Mouse (Mus musculus) left cerebral cortex, adult 2 months (tissue): ENCODE results near the gene Wfdc3. TPM values are rescaled to one million over a fixed set of nuclear protein-coding genes. Genes with fewer than 3 reads are reported as not detected.

Source experiments
- DNase-seq, 2 experiments: peaks; one replicate each; pipeline ENCODE4 v3.0.0; 2021 to 2022; ENCODE audit warnings: low spot score in 2 of 2, mixed read lengths in 1 of 2; ENCODE audit errors: extremely low spot score in 1 of 2
- H3K27ac ChIP-seq: fragments of 200-600 bp; 2 replicates; pipeline ENCODE4 v1.8.1; 2022
- H3K4me3 ChIP-seq: fragments of 200-600 bp; 2 replicates; pipeline ENCODE4 v1.8.1; 2022
- CTCF ChIP-seq: fragments of 200-600 bp; IDR thresholded peaks from 2 replicates; pipeline ENCODE4 v1.8.1; 2022; ENCODE audit warnings: antibody characterized with exemption, mild to moderate bottlenecking, moderate library complexity
- intact Hi-C: fragments of 180-260 bp; cut with DNase I; formaldehyde crosslinking; loops from one replicate; pipeline ENCODE4 v1.15.1; 2025
- total RNA-seq, 2 experiments: library from RNA; stranded (reverse); gene quantifications; 2 replicates each; pipeline ENCODE4 v1.2.3; 2021

The Wfdc3 gene
- total RNA-seq, 2 experiments from 2014 or later: 1.4 to 1.6 TPM

DNA sequence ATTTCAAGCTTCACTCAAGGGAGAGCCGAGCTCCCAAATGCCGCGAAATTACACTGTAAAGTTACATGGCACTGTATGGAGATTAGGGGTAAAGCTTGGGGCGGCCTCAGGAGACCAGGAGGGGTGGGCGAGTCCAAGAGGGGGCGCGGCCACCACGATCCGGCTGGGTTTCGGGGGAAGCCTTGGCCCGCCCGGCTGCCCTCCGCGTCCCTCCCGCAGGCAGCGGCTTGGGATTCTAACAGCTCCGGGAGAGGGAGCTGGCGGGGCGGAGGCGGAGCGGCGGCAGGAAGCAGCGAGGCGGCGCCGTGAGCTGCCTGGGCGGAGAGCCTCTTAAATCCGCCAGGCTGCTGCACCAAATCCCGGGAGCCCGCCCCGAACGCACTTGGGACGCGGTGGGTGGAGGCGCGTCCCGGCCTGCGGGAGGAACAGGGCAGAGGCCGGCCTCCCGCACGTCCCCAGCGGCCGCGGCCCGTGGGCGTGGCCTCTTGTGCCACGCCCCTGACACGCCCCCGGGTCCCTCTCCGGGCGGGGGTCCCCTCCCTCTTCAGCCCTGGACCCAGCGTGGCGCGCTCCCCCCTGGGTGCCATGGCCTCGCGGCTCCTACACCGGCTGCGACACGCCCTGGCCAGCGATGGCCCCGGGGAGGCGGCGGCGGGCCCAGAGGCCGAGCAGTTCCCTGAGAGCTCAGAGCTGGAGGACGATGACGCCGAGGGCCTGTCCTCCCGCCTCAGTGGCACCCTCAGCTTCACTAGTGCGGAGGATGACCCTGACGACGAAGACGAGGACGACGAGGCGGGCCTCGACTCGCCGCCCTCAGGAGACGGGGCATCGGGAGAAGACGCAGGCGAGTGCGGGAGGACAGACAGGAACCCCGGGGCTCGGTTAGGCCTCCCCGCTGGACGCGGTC is 40.0 kb upstream of the Wfdc3 start, which contains the start of gene Snx21:
TSS of gene Snx21 (plus strand) at position 343 of the 907 bp plus-strand sequence.
- H3K27ac ChIP-seq: peak within 1 kb of the TSS; percentile 96
- intact Hi-C loops: loop anchor here (5.0 kb wide), 1 partner anchor 108 kb away; no protein-coding TSS in a partner anchor
- H3K4me3 ChIP-seq: peak within 1 kb of the TSS; percentile 89
- TF ChIP-seq CTCF: peak; percentile 48
- DNase-seq: peak; percentile 87

DNA sequence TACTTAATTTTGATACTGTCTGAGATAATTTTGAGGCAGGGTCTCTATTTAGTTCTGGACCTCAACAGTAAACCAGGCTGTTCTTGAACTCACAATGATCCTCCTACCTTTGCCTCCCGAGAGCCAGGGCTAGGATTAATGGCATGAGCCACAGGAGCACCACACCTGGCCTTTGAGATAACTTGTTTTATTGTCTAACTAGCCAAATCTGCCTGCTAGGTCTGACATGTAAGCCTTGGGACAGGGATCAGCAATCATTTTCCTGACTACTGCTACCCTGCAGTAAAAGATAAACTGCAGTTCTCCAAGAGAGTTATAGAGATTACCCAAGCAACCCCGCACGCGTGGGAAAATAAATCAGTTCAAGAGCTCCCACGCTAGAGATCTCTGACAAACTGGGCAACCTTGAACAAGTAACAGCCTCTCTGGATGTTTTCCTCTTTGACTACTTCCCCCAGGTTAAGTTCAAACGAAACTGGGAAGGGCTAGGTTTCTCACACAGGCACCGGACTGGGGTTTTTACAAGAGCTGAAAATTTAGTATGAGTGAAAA is 39.2 kb upstream of the Wfdc3 start:
- peak overlapping the region; percentile 89 for H3K4me3 ChIP-seq
- no peak for TF ChIP-seq CTCF
- intact Hi-C loops: loop anchor here (5.0 kb wide), 1 partner anchor 108 kb away; no protein-coding TSS in a partner anchor
- peak overlapping the region; percentile 96 for H3K27ac ChIP-seq
- no peak for DNase-seq

DNA sequence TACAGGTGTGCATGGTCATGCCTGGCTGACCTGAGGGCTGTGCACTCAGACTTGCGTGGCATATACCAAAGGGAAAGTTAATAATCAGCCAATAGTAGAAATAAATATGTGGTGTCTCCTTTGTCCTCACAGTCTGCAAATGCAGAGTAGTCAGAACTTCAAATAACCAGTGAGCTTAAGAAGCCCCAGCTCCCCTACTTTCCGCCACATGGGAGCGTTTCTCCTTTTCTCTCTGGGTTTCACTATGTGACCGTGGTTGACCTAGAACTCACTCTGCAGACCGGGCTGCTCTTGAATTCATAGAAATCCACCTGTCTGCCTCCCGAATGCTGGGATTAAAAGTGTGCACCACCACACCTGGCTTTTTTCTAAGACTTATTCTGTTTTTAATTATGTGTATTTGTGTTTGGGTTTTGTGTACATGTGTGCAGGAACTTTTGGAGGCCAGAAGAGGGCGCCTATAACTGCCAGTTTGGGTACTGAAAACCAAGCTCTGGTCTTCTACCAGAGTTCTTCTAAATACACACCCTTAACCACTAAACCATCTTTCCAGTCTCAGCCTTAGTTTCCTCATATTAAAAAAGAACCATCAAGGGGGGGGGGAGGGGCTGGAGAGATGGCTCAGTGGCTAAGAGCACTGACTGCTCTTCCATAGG is 38.3 kb upstream of the Wfdc3 start:
- H3K27ac ChIP-seq: no peak overlapping the region
- intact Hi-C loops: no loop called here
- DNase-seq: no peak
- TF ChIP-seq CTCF: peak; percentile 39
- no peak overlapping the region for H3K4me3 ChIP-seq

DNA sequence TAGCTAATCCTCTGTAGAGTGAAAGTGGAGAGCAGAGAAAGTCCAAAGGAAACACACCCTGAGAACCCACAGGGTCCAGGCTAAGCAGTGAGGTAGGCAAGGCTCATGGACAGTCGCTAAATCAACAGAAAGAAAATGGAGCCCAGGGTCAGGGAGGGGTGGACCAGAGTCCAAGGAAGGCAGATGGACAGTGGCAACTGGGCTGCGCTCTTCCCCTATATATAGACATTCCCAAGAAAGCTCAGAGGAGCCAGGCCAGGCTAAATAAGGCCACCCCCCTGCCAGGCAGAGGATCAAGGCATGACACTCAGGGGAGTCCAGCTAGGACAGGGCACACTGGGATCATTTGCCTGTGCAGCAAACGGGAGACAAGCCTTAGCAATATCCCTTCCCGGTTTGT is 36.1 kb upstream of the Wfdc3 start:
- H3K27ac ChIP-seq: no peak overlapping the region
- TF ChIP-seq CTCF: no peak
- intact Hi-C loops: no loop called here
- no peak overlapping the region for H3K4me3 ChIP-seq
- DNase-seq: no peak

DNA sequence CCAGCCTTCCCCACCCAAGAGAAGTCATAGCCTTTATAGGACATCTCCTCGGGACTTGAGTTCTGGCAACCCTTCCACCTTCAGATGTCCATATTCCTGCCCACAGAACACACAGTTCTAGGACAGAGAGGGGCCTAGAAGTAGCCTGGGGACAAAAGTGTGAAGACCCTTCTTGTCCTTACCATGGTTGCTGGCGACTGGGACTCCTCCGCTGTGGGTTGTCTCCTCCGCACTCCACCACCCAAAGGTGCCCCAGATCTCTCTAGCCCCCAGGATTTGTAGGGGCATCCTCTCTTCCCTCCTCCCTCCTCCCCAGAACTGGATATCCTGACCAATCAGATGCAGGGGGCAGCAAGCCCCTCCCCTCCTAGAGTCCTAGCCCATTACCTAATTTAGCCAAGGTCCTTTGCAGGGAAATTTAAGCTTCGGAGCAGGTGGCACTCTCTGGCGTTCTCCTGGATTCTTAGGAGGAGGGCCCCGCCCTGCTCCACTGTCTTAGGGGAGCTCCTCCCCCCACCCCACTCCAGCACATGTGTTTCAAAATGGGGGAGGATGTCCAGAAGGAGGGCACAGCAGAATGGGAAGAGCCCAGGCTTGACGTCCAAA is 33.9 kb upstream of the Wfdc3 start, which contains the start of gene Tnnc2:
TSS of gene Tnnc2 (minus strand) at position 487 of the 606 bp plus-strand sequence.
- Histone ChIP-seq H3K4me3 (no peak within 1 kb of the TSS), H3K27ac (no peak within 1 kb of the TSS)
- no peak for TF ChIP-seq CTCF
- no peak for DNase-seq
- intact Hi-C loops: no loop called here

DNA sequence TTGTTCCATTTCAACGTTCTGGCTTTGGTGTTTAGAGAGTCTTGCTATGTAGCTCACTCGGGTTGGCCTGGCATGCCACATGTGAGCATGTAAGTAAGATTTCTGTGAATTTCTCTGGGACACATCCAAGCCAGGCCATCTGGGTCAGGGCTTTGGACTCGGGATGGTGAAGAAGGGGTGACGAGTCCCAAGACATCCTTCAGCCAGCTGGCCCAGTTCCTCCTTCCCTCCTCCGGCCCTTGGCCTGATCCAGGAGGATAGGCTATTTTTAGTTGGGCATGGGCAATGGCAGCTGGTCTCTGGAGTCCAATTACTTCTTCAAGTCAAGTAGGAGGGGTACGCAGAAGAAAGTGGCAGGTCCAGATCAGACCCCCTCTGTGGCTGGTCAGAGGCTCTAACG is 33.1 kb upstream of the Wfdc3 start:
- no peak for TF ChIP-seq CTCF
- intact Hi-C loops: no loop called here
- Histone ChIP-seq H3K4me3 (no peak overlapping the region), H3K27ac (no peak overlapping the region)
- no peak for DNase-seq

DNA sequence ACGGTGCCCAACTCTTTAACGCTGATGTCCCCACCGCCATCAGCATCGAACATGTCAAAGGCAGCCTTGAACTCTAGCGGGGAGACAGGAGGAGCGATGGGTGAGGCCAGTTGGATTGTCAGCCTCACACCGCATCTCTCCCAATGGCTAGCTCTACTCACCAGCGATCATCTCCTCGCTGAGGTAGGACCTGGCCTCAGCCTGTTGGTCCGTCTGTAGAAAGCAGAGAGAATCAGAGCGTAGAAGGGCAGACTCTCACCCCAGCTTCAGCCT is 32.2 kb upstream of the Wfdc3 start:
- Histone ChIP-seq H3K4me3 (no peak overlapping the region), H3K27ac (no peak overlapping the region)
- intact Hi-C loops: no loop called here
- no peak for DNase-seq
- TF ChIP-seq CTCF: no peak

DNA sequence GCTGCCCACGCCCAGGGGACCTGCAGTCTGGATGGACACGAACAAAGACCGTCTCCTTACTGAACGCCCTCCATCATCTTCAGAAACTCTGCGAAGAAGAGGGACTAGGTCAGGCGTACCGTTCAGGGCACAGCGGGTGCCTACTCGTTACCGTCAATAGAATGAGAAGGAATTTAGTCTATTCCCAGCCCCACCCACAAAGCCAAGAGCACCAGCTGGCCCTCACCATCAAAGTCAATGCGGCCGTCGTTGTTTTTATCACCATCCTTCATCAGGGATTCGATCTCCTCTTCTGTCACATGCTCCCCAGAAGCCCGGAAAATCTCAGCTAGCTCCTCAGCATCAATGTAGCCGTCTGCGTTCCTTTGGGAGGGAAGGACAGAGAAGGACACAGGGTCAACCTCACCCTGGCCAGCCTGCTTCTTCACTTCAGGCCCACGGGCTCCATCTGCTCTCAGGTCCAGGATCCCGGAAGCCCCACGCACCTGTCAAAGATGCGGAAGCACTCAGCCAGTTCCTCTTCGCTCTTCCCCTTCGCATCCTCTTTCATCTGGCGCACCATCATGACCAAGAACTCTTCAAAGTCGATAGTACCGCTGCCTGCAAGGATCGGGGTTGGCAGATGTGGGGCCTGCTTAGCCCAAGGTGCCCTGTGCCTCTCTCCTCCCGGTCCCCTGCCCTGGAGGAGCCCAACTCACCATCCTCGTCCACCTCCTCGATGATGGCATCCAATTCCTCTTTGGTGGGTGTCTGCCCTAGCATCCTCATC is 31.7 kb upstream of the Wfdc3 start:
- no peak for TF ChIP-seq CTCF
- intact Hi-C loops: no loop called here
- no peak for DNase-seq

DNA sequence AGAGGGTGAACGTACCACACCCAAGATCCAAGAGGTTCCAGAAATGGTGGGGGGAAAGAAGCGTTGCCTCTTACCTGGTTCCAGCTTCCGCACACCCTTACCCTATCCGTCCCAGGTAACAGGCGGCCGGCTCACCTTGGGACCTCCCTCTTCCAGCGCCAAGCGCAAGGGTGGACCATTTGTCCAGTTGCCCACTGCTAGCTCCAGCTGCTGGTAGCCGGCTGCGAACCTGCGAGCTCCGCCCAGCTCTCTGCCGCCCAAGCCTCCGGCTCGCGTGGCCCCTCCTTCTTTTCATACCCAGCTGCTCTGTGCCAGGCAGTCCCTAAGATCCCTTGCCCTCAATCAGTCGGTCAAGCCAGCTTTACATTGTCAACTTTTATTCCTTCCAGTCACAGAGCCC is 31.1 kb upstream of the Wfdc3 start:
- no peak for DNase-seq
- intact Hi-C loops: no loop called here
- Histone ChIP-seq H3K27ac (no peak overlapping the region), H3K4me3 (no peak overlapping the region)
- TF ChIP-seq CTCF: no peak

More for the DNA sequence above, 31.7 kb upstream of the Wfdc3 start:
- Histone ChIP-seq H3K4me3 (no peak overlapping the region), H3K27ac (no peak overlapping the region)

DNA sequence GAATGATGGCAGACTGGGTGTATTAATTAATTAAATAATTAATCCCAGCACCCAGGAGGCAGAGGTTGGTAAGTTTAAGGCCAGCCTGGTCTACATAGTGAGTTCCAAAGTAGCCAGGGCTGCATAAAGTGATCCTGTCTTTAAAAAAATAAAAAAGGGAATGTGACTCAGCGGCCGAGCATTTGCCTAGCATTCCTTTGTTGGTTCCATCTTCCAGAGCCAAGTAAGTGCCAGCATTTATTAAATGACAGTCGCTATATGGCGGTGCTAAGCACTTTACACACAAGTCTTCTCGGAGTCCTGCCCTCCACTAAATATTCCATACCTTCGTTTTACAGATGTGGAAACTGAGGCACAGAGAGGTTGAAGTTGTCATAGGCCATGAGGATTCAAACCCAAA is 30.4 kb upstream of the Wfdc3 start:
- no peak for DNase-seq
- intact Hi-C loops: no loop called here
- Histone ChIP-seq H3K4me3 (no peak overlapping the region), H3K27ac (no peak overlapping the region)
- TF ChIP-seq CTCF: no peak

DNA sequence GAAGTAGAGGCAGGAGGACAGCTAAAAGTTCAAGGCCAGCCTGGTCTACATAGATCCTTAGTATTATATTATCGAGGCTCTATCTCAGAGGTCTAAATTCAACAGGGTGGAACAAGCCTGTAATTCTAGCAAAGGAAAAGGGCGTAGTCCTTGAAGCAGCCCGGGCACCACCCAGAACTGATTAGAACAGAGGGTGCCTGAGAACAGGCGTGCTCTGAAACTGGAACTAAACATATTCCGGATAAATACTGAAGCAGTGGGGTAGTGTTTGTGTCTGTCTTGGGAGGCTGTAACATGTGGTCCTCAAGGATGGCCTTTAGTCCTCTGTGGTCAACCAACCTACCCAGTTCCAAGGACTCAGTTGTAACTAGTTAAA is 28.2 kb upstream of the Wfdc3 start:
- H3K27ac ChIP-seq: no peak overlapping the region
- intact Hi-C loops: no loop called here
- H3K4me3 ChIP-seq: no peak overlapping the region
- DNase-seq: no peak
- TF ChIP-seq CTCF: no peak
